Mouse (Mus musculus) heart, adult 2 months (tissue): ENCODE data around the gene Gm45021.

ENCODE experiments used
- CTCF ChIP-seq: fragments of 200-600 bp; IDR thresholded peaks from 2 replicates; pipeline ENCODE4 v1.8.1; 2022; ENCODE audit warnings: antibody characterized with exemption, mild to moderate bottlenecking, moderate library complexity
- EP300 ChIP-seq: fragments of 200-500 bp; IDR thresholded peaks from 2 replicates; pipeline ENCODE4 v1.6.1; 2011; ENCODE audit warnings: low read depth, low read length, control low read depth; ENCODE audit not compliant: insufficient read depth
- POLR2A ChIP-seq: fragments of 200-500 bp; IDR thresholded peaks from 2 replicates; pipeline ENCODE4 v1.6.1; 2011; ENCODE audit warnings: mild to moderate bottlenecking, low read depth, low read length, control low read depth; ENCODE audit not compliant: insufficient read depth

GRCm38 (mm10) chr6:48602080-48602741 lies 12.8 kb downstream of the Gm45021 start:
- TF ChIP-seq CTCF (no peak), POLR2A (no peak), EP300 (no peak)
